Mouse (Mus musculus): ENCODE data around the gene Speer3. TPM values are rescaled to one million over a fixed set of nuclear protein-coding genes. Genes with fewer than 3 reads are reported as not detected.
"Not testable (repeated sequence)": the region's sequence is repeated elsewhere in the genome, so short reads cannot be mapped to it uniquely, and the experiment has no call there.

The Speer3 gene
- polyA plus RNA-seq (2015; fragmentation: Nextera tagmentation; extraction: Ambion mirVana) = not detected in 2 replicates

DNA sequence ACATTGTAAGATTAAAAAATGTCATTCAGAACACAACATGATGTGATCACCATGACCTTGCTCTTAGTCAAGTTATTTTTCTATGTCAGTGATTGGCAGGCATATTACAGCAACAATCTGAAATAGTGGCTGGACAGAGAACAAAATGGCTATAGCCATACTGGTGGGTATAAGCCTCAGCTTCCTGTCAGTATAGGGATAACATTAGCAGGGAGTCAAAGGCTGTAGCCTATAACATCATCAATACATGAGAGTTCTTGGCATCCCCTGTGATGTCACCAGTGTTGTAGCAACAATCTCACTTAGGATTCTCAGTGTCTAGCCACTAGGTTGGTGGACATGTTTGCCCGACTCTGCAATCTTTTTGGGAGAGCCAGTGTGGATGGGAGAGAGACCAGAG, at the start of gene Speer3:
TSS of gene Speer3 (plus strand) at position 301 of the 400 bp plus-strand sequence.
- H3K27me3 ChIP-seq (ENCODE audit: insufficient read depth, low read length) = no peaks in the 10 kb centered on the region
- no peak within 1 kb of the TSS for H3K4me3 ChIP-seq (replicated peaks; ENCODE audit: low read depth, low read length)
- H3K9ac ChIP-seq (ENCODE audit: low read depth, low read length) = no peak within 1 kb of the TSS
- H3K4me1 ChIP-seq (replicated peaks; ENCODE audit: insufficient read depth, low read length) = no peaks in the 10 kb centered on the region
- WGBS = 96% methylated on average over 1 of the region's 1 CpGs
- ATAC-seq (replicated peaks; ENCODE audit: low FRiP score, low read depth) (no peak), DNase-seq (ENCODE audit: low spot score) (no peak)
- H3K27ac ChIP-seq = no peak within 1 kb of the TSS
- no peak for TF ChIP-seq CTCF (IDR thresholded peaks at IDR 0.05; ENCODE audit: low read depth)
- H3K9me3 ChIP-seq (replicated peaks; ENCODE audit: low read length) = no peaks in the 10 kb centered on the region
- no peak within 1 kb of the TSS for H3K4me2 ChIP-seq (ENCODE audit: low read length)
- H3K36me3 ChIP-seq (ENCODE audit: insufficient read depth, low read length) = no peaks in the 10 kb centered on the region

DNA sequence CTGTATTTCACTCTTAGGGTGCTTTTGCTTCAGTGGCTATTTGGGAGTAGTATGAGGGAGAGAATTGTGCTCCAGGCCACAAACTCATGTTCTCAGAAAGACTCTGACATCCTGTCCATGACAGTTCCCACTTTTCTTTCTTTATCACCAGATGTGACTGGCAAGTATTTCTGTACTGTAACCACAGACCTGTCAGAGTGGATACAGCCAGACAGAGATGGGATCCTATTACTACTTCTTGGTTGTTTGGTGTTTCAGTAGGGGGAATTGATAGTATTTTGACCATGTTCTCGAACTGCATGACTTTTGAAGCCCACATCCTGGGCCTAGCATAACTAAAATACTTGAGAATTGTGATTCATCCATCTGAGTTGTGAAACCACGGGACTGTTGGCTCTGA, 19.1 kb downstream of the Speer3 start:
- H3K4me3 ChIP-seq (replicated peaks; ENCODE audit: low read depth, low read length); H3K36me3 ChIP-seq (ENCODE audit: insufficient read depth, low read length); H3K9me3 ChIP-seq (replicated peaks; ENCODE audit: low read length); DNase-seq (ENCODE audit: low spot score); ATAC-seq (replicated peaks; ENCODE audit: low FRiP score, low read depth); H3K27ac ChIP-seq; H3K4me1 ChIP-seq (replicated peaks; ENCODE audit: insufficient read depth, low read length); H3K4me2 ChIP-seq (ENCODE audit: low read length); H3K9ac ChIP-seq (ENCODE audit: low read depth, low read length); H3K27me3 ChIP-seq (ENCODE audit: insufficient read depth, low read length): not testable (repeated sequence)
- WGBS = 64% methylated on average over 2 of the region's 2 CpGs

DNA sequence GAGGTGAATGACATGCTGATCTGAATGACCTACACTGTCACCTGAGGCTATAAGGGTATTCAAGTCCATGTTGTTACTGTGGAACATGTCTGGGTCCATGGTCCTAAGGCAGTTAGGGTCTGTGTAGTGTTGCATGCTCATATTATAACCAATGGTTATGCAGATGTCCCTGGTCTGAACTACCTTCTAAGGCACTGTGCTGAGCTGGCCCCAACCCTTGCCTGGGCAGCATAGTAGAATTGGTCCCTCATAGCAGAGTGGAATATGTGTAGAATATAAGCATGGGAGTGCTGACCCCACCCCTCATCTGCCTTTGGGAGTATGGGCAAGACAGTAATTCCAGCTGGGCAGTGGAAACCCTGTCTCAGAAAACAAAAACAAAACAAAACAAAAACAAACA, 33.7 kb downstream of the Speer3 start:
- no peak overlapping the region for H3K27ac ChIP-seq
- TF ChIP-seq CTCF (IDR thresholded peaks at IDR 0.05; ENCODE audit: low read depth) = no peak
- H3K27me3 ChIP-seq (ENCODE audit: insufficient read depth, low read length) = no peaks in the 10 kb centered on the region
- DNase-seq (ENCODE audit: low spot score) (no peak), ATAC-seq (replicated peaks; ENCODE audit: low FRiP score, low read depth) (no peak)
- no peaks in the 10 kb centered on the region for H3K4me1 ChIP-seq (replicated peaks; ENCODE audit: insufficient read depth, low read length)
- no peak overlapping the region for H3K9ac ChIP-seq (ENCODE audit: low read depth, low read length)
- H3K4me3 ChIP-seq (replicated peaks; ENCODE audit: low read depth, low read length) = no peak overlapping the region
- H3K36me3 ChIP-seq (ENCODE audit: insufficient read depth, low read length) = no peaks in the 10 kb centered on the region
- no peak overlapping the region for H3K4me2 ChIP-seq (ENCODE audit: low read length)
- no peaks in the 10 kb centered on the region for H3K9me3 ChIP-seq (replicated peaks; ENCODE audit: low read length)

DNA sequence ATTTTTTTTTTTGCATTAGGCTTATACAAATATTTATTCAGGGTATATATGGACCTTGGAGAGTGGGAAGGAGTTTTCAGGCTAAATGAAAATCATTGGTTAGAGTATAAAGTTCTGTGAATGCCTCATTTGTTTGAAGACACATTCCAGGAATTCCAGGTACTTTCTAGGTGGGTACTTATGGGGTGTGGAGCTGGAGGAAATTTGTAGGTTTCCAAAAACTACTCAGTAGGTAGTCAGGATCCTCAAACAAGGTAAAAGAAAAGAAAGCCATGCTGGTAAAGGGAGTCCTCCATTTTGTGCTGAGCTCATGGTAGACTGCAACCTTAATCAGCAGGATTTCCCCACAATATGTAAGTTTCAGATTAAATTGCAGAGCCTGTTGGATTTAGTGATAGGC, 35.3 kb downstream of the Speer3 start:
- Histone ChIP-seq H3K4me1 (replicated peaks; ENCODE audit: insufficient read depth, low read length) (no peaks in the 10 kb centered on the region), H3K27ac (no peak overlapping the region), H3K27me3 (ENCODE audit: insufficient read depth, low read length) (no peaks in the 10 kb centered on the region), H3K9me3 (replicated peaks; ENCODE audit: low read length) (no peaks in the 10 kb centered on the region), H3K4me3 (replicated peaks; ENCODE audit: low read depth, low read length) (no peak overlapping the region), H3K9ac (ENCODE audit: low read depth, low read length) (no peak overlapping the region), H3K36me3 (ENCODE audit: insufficient read depth, low read length) (no peaks in the 10 kb centered on the region), H3K4me2 (ENCODE audit: low read length) (no peak overlapping the region)
- ATAC-seq (replicated peaks; ENCODE audit: low FRiP score, low read depth) (no peak), DNase-seq (ENCODE audit: low spot score) (no peak)
- TF ChIP-seq CTCF (IDR thresholded peaks at IDR 0.05; ENCODE audit: low read depth) = no peak

DNA sequence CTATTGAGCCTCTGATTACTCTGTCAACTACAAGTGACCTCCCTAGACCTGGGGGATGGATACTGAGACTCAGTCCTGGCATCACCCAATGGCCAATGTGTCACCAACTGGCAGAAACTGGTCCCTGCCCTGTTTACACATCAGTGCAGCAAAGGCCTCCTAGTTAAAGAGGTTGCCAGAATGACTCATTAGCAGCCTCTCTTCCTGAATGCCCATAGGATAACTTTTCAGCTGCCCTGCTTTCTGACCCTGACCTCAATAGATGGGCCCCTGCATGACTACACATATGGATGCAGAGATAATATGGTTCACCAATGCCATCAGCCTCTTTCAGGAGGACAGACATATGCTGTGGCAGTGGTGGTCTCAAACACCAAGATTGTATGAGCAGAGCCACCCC, 52.9 kb downstream of the Speer3 start:
- ATAC-seq (replicated peaks; ENCODE audit: low FRiP score, low read depth) (no peak), DNase-seq (ENCODE audit: low spot score) (no peak)
- Histone ChIP-seq H3K4me1 (replicated peaks; ENCODE audit: insufficient read depth, low read length) (no peaks in the 10 kb centered on the region), H3K9ac (ENCODE audit: low read depth, low read length) (no peak overlapping the region), H3K4me2 (ENCODE audit: low read length) (no peak overlapping the region), H3K4me3 (replicated peaks; ENCODE audit: low read depth, low read length) (no peak overlapping the region), H3K36me3 (ENCODE audit: insufficient read depth, low read length) (no peaks in the 10 kb centered on the region), H3K27me3 (ENCODE audit: insufficient read depth, low read length) (no peaks in the 10 kb centered on the region), H3K27ac (no peak overlapping the region), H3K9me3 (replicated peaks; ENCODE audit: low read length) (no peaks in the 10 kb centered on the region)
- TF ChIP-seq CTCF (IDR thresholded peaks at IDR 0.05; ENCODE audit: low read depth) = no peak

Other genes with a start within 250 kb of the Speer3 start
- gene Sema3e, start 233.7 kb downstream of the Speer3 start, polyA plus RNA-seq (2015; fragmentation: Nextera tagmentation; extraction: Ambion mirVana) = 1.6 and 1.8 TPM in 2 replicates